Mouse (Mus musculus): ENCODE measurements around the gene Gm20388.

Gene Gm20388

DNA sequence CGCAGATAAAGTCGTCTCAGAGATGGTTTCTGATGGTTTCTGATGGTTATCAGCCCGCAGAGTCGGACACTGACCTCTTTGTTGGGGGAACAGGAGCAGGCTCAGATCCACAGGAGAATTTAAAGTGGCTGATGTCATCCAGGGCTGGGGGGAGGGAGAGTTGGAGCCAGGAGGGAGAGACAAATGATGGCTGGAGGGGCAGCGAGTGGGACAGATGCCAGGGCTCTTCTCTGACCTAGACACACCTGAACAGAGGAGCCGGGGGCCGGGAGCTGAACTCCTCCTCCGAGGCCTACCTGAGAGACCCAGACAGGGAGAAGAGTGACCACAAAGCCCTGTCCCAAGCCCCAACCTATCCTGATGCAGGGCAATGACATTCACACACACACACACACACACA lies 2418.4 kb downstream of the Gm20388 start:
- DNase-seq: no peak

DNA sequence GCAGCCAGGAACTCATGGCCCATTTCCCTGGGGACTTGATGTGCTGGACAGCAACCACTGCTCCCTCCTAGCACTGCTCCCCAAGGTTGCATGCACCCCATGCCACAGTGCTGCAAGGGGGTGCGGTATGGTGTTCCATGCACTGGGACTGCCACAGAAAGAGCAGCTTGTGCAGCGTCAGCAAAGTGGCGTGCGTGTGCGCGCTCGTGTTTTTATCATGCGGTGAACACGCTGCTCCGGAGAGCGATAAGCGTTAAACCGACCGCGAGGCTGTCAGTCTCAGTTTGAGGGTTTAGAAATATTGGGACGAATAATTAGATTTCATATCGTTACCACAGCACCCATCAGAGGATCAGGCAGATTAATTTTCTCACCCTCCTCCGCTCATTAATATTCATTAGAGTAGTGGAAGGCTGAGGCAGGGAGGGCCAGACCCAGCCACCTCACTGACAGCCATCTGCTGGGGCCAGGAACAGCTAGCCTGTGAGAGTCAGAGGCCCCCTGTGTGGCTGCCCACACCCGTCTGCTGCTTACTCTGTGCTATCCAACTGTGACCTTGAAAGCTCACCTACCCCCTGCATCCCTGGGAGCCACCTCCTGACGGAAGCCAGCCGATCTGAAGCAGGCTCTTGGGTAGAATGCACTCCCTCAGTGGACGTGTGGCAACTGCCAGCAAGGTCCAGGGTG lies 2419.1 kb downstream of the Gm20388 start:
- peak; percentile 81 for DNase-seq

DNA sequence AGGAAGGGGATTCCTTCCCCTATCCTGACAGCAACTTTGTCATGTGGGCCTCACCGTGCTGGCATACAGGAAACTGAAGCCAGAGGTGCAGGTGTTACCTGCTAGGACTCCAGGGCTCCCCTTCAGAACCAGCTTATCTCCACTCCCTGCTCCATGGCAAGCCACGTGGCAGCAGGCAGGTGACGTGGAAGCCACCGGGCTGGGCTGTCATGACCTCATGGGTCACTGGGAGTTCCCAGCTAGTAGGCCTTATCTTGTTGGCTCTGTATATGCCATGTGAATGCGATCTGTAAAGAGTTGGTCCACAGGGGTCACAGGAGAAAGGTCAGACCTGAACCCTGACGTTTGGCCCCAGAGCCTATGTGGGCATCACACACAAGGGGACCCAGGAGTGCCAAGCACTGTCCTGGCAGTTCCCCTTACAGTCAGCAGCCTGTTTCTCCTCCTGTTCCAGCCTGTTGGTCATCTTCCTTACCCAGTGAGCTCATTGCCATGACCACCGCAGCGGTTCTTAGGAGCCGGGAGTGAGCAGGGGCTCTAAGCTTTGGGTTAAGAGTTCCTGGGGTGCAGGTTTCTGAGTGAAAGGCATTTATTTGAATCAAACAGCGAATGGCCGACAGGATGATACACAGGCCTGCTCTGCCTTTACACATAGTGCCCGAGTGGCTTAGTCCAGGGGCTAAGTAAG lies 2419.9 kb downstream of the Gm20388 start:
- DNase-seq: peak; percentile 87

DNA sequence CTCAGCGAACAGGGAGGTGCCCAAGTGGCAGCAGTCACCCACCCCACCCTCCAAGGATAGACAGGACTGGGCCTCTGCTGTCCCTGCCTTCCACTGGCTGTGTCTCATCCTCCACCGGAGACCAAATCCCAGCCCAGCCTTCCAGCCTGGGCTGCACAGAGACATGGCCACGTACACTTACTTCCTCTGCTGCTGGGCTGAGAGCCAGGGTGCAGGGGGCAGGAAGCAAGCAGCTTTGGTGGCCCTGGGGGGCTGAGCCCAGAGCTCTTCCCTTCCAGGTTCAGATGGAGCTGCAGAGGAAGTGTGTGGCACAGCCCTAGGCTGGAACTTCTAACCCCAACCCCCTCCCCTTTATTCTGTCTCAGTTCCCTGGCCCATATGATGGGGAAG lies 2420.5 kb downstream of the Gm20388 start:
- peak; percentile 56 for DNase-seq

DNA sequence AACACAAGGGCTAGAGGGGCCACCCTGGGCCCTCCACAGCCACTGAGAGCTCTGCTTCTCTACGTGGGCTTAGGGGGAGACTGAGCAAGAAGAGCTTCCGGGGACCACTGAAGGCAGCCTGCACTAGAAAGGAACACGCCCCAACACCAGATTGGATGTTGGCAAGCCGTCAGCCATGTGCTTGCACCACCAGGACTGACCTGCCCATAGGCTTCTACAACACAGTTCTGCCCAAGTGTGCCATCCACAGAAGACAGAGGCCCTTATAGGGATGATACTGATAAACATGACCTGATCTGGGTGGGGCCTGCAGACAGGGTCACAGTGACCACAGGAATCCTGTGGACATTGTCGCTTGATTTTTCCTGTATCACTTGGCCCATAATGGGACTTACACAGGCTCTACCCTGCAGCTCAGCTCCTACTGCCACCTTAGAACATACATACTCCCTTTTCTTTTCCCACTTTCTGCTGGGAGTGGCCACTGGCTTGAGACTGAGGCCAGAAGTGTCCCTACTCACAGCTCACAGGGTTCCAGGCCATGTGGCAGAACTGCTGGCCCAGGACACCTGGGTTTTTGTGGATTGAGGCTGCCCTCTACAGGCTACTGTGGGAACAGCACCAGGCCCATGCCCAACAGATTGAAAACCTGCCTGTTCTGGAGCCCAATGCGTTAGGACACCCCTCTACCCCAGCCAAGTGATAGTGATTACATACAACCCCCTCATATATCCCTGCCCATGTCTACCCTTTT lies 2422.3 kb downstream of the Gm20388 start:
- DNase-seq: peak; percentile 84

DNA sequence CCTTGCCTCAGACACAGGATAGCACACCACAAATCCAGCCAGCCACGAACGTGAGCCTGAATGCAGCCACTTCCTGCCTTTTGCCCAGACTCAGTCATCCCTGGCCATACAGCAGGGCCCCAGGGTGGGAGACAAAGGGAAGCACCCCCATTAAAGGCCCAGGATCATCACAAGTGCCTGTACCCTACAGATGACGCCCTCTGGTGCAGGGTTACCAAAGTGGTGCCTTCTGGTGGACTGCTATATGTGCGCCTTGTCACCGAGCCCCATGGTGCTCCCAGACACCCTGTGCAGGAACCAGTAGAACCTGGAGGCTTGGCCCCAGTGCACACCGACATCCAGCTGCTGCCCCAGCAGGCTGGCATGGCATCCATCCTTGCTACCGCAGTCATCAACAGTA lies 2422.9 kb downstream of the Gm20388 start:
- no peak for DNase-seq

DNA sequence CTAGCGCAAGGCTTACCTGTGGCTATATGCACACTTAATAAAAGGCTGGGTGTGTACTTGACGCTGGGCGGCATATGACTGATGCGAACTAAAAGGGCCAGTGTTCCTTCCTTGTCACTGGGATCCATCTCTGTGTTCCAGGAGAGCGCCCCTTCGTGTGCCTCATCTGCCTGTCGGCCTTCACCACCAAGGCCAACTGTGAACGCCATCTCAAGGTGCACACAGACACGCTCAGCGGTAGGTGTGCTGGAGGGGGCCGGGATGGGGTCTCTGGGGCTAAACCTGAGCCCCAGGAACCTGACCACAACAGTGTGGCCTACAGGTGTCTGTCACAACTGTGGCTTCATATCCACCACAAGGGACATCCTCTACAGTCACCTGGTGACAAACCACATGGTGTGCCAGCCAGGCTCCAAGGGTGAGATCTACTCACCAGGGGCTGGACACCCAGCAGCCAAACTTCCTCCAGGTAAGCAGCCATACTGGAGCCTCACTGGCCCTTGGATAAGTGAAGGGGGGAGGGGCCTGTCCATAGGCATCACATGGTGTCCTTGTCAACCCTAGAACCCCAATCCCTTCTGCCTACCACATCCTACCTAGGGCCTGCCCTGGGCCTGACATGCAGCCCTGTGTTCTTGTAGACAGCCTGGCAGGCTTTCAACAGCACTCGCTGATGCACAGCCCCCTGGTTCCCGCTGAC lies 2424.3 kb downstream of the Gm20388 start:
- DNase-seq: no peak

DNA sequence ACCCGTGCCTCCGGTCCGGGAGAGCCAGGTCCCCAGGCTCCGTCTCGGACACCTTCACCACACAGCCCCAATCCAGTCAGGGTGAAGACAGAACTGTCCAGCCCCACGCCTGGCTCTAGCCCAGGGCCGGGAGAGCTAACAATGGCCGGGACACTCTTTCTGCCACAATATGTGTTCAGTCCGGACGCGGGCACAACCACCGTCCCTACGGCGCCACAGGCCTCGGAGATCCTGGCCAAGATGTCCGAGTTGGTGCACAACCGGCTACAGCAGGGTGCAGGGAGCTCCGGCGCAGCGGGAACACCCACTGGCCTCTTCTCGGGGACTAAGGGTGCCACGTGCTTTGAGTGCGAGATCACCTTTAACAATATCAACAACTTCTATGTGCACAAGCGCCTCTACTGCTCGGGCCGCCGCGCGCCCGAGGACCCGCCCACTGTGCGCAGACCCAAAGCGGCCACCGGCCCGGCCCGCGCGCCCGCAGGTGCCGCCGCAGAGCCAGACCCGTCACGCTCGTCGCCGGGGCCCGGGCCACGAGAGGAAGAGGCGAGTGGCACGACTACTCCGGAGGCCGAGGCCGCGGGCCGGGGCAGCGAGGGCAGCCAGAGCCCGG lies 2425.1 kb downstream of the Gm20388 start:
- no peak for DNase-seq

DNA sequence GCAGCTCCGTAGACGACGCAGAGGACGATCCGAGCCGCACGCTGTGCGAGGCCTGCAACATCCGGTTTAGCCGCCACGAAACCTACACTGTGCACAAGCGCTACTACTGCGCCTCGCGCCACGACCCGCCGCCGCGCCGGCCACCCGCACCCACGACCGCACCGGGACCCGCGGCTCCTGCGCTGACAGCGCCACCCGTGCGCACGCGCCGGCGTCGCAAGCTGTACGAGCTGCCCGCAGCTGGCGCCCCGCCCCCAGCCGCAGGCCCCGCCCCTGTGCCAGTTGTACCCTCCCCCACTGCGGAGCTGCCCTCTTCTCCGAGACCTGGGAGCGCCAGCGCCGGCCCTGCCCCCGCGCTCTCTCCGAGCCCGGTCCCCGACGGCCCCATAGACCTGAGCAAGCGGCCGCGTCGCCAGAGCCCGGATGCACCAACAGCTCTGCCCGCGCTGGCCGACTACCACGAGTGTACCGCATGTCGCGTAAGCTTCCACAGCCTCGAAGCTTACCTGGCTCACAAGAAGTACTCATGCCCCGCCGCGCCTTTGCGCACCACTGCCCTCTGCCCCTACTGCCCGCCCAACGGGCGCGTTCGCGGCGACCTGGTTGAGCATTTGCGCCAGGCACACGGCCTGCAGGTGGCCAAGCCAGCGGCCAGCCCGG lies 2425.7 kb downstream of the Gm20388 start:
- DNase-seq: peak; percentile 57

DNA sequence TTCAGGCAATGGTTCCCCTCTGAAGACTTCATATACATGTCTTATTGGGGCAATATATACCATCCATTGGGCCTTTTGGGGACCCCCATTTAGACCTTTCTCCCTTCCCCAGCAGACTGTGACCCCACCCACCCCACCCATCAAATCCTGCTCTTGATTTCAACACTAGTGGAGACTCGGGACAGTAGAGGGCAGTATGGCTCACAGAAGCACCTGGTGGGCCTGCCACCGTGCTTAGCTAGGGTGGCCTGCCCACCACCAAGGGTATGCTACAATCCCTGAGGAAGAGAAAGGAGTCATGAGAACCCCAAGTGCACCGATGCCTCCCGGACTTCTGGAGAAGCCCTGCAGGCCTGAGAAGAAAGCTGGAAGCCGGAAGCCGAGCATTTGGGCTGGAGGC lies 2428.2 kb downstream of the Gm20388 start:
- DNase-seq: peak; percentile 37

DNA sequence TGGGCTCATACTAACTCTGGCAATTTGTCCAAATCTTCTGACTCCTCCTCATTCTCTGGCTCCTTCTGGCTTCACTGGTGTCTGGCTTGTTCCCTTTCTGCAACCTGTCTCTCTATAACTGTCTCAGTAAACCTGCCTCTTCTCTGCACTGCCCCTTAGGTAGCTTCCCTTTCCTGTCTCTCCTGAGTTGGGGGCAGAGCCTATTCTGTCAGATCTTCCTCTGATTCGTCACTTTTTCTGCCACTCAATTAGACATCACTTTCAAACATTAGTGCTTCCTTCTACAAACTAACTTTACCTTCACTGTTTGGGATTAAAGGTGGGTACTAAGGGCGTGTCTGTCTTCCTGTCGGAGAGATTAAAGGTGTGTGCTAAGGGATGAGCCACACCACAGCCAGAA lies 2430.1 kb downstream of the Gm20388 start:
- DNase-seq: no peak

DNA sequence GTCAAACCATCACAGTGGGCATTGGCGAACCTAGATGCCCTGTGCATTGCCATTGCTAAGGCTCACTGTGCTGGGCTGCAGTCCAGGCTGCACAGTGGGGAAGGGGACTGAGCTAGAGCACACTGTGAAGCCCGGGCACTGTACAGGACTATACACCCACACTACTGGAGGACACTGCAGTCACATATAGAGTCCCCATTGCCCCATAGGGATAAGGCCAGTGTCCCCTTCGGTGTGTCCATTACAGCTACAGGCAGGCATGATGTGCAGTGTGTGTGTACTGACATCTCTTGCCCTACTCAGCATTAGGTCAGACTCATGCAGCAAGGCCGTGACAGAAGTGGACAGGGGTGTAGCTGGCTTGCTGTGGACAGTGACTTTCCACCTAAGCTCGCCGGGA lies 2431.1 kb downstream of the Gm20388 start:
- no peak for DNase-seq

DNA sequence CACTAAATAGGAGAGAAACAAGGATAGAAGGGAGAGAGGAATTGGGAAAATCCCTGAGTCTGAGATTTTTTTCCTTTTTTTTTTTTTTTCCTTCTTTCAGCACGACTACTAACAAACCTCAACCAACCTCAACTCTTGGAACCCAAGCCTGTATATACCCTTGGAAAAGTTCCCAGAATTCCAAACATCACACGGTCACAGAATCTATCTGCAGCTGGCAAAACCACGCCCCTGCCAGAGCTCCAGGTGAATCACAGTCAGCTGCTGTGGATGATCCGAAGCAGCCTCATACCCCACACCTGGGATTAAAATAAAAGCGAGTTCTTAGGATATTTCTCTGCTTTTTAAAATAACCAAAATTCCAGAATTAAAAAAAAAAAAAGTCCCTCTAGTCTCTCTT lies 2431.7 kb downstream of the Gm20388 start:
- DNase-seq: no peak

DNA sequence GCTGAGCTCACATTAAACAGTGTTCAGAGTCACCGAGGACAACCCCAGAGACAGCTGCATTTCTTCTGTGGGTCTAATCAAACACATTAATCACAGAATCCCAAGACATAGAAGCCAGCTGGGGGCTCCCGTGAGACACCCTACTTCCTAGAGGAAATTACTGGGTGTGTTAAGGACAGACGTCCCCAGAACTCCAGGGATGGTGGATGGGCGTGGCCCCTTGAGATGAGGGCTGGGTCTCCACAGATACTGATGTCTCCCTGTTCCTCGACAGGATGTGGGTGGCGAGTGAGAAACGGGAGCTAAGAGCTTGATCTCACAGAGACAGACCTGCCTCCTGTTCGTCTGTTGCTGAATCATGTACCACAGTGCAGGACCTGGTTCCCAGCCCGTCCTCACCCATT lies 2432.2 kb downstream of the Gm20388 start:
- peak; percentile 74 for DNase-seq

DNA sequence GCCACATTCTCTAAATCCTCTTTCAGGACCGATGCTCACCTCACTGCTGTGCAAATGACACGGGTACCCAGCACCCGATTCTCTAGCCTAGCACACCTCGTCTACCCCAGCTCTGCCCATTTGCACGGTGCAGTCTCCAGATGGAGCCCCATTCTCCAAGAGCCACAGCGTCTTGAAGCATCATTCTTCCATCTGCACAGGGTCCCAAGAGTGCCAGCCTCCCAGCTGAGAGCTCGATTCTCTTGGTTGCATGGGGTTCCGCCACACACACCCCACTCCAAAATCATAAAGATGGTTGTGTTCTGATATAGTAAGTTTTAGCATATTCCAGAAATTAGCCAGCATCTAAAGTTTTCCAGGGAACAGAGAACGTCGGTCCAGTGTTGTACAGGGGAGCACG lies 2432.7 kb downstream of the Gm20388 start:
- no peak for DNase-seq

DNA sequence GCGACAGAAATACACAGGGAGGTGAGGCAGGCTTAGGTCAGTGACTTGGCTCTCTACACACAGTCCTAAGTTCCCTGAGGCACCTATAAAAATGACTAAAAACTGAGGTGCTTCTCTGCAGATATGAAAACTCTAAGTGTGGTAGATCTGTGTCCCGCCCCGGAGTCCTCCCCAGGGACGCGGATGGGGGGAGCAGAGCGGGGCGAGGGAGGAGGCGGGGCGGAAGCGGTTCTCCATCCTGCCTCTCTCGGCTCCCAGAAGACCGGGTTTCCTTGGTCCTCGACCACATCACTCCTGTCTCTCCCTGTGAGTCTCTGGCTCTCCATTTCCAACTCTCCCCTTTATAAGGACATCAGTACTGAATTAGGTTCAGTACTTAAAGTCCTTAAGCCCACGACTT lies 2433.1 kb downstream of the Gm20388 start:
- peak; percentile 70 for DNase-seq

DNA sequence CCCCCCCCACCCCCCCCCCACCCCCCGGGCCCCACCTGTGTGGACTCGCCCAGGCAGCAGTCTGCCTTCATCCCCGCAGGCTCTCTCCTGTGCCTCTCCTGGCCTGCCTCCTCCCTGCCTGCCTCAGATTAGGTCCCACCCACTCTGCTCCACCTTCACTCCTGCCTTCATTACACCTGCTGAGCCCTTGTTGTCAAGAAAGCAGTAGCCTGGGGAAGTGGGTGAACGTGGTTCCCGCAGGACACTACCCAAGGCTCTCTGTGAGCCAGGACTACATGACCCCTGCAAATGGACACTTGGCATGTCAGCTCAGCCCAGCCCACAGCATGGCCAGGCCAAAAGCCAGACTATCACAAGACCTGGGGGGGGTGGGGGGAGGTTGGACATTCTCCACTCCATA lies 2433.6 kb downstream of the Gm20388 start:
- peak; percentile 79 for DNase-seq

DNA sequence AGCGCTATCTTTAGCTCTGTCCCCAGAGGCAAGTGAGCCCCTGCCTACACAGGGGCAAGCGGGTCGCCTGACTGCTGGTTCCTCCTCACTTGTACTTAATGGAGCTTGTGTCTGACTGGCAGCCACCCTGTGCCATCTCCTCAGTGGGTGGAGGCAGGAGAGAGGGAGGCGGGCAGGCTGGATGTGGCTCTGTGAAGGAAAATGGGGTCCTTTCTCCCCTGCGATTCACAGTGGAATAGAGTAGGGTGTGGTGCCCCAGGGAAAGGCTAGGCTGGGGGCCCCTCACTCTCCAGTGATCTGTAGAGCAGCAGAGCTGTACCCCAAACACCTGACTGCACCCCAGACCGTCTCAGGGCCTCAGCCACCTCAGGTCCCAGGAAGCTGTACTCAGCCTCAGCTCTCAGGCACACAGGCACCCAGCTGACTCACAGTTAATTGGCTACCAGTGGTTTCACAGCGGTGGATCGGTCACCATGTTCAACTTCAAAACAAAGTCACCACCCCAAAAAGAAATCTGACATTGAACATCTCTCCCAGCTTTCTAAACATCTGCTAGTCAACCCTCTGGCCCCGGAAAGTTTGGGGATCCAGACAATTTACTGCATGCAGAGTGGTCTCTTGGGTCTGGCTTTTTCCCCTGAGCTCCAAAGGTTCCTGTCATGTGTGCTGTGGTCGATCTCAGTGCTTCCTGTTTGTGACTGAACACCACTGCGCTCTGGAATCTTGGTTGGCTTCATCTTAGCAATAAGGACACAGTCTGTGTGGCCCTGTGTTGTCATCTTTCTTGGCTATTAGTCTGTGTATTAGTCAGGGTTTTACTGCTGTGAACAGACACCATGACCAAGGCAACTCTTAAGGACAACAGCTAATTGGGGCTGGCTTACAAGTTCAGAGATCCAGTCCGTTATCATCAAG lies 2434.8 kb downstream of the Gm20388 start:
- DNase-seq: peak; percentile 36

DNA sequence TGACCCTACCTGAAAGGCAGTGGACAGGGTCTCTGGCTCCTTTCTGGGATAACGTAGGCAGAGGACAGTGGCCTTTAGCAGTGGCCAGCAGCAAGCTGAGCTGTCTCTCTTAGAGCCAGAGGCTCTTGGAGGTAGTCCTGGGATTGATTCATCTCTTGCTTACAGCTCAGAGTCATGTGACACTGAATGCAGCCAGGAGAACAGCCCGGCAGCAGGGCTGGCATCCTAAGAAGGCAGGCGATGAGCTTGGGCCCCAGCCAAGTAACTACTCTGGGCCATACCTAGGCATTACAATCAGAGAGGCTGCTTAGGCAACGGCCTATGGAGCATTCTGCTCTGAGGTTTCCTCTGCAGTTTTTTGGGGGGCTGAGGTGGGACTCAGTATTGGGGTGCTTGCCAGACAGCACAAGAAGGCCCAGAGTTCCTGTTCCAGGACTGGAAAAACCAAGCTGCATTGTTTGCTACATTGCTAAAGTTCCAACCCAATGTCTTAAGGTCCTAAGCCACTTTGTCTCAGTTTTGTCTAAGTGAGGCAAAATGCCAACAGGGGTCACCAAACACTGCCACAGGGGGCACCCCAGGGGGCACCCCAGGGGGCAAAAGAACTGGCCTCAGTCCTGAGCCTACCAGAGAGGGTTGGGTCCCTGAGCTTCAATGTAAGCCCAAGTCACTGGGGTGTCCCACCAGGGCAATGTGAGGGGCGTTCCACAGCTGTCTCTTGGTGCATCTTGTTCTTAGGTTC lies 2437.3 kb downstream of the Gm20388 start:
- DNase-seq: no peak

Data from liver (tissue).